ENCODE assay signal across 8 mouse cellular contexts in the genomic region with DNA sequence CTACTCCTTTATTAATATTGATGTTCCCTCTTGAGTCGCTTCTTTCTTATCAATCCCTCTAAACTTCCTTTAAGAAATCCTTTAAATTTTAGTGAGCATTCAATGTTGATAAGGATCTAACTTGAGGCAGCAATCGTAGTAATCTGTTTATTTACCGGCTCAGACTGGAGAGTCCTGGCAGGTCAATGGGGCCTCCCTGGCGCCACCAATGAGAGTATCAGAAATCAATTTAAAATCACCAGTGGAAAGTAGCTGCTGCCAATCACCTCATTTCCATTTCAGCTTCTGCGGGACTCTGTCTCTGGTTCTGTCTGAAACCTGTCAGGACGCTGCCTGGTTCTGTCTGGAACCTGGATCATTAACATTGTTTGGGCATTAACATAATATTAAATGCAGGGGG. TPM values are rescaled to one million over a fixed set of nuclear protein-coding genes. Genes with fewer than 3 reads are reported as not detected.
DNase-seq lines count a peak whose midpoint lies in the region; ATAC-seq lines count a peak whose summit lies in the region.

No protein-coding gene starts in this region.

- H3K9me3 ChIP-seq in heart, embryonic 14.5 days (ENCODE audit: control insufficient read depth, low read length) = no peaks in the 10 kb centered on the region
- no peaks in the 10 kb centered on the region for H3K9me3 ChIP-seq in embryonic facial prominence, embryonic 14.5 days (ENCODE audit: control insufficient read depth, low read length)
- H3K9me3 ChIP-seq in midbrain, embryonic 10.5 days (replicated peaks) = no peaks in the 10 kb centered on the region

- peak overlapping the region; percentile 58 to 74 for H3K4me3 ChIP-seq in heart, embryonic 14.5 days (ENCODE audit: control insufficient read depth in 1 of 2, insufficient read depth in 1 of 2, low read depth in 1 of 2, low read length in 2 of 2)
- peak overlapping the region; percentile 46 for H3K4me3 ChIP-seq in embryonic facial prominence, embryonic 14.5 days (ENCODE audit: low read depth, low read length)
- peak overlapping the region; percentile 56 for H3K4me3 ChIP-seq in midbrain, embryonic 10.5 days

- peak overlapping the region; percentile 88 to 91 for H3K27ac ChIP-seq in heart, embryonic 14.5 days (replicated peaks in 1 of 2; ENCODE audit: control insufficient read depth in 1 of 2, insufficient read depth in 1 of 2, low read depth in 2 of 2, low read length in 2 of 2)
- no peak overlapping the region for H3K27ac ChIP-seq in embryonic facial prominence, embryonic 14.5 days (replicated peaks; ENCODE audit: low read depth, low read length)
- no peak overlapping the region for H3K27ac ChIP-seq in midbrain, embryonic 10.5 days (replicated peaks)

- 7% methylated on average over 6 of the region's 6 CpGs for WGBS in heart, embryonic 14.5 days
- WGBS in embryonic facial prominence, embryonic 14.5 days = 23% methylated on average over 6 of the region's 6 CpGs
- WGBS in midbrain, embryonic 10.5 days = 29% methylated on average over 6 of the region's 6 CpGs

- no peak for ATAC-seq in heart, embryonic 14.5 days (ENCODE audit: insufficient number of reproducible peaks, insufficient read depth, low FRiP score, low read depth)
- no peak for ATAC-seq in embryonic facial prominence, embryonic 14.5 days (ENCODE audit: low read depth)

- intact Hi-C loops in heart, postnatal 36 days (cut with DNase I) = loop anchor here (5.0 kb wide), 3 partner anchors 49 to 291 kb away; no protein-coding TSS in a partner anchor

- H3K4me1 ChIP-seq in heart, embryonic 14.5 days (ENCODE audit: control insufficient read depth in 2 of 2, insufficient read depth in 2 of 2, low read length in 2 of 2) = peaks cover 7 to 13% of the 10 kb centered on the region in 2 experiments; a peak in 3 of 4 replicates
- H3K4me1 ChIP-seq in embryonic facial prominence, embryonic 14.5 days (ENCODE audit: control insufficient read depth, insufficient read depth, low read length) = no peaks in the 10 kb centered on the region; the same call in 1 of the 2 replicates
- peaks cover 23% of the 10 kb centered on the region for H3K4me1 ChIP-seq in midbrain, embryonic 10.5 days

- H3K9ac ChIP-seq in heart, embryonic 14.5 days (ENCODE audit: low read length) = peak overlapping the region; percentile 80
- peak overlapping the region; percentile 52; the same call in 1 of the 2 replicates for H3K9ac ChIP-seq in embryonic facial prominence, embryonic 14.5 days (ENCODE audit: low read depth, low read length)

- no peaks in the 10 kb centered on the region for H3K36me3 ChIP-seq in heart, embryonic 14.5 days (ENCODE audit: control insufficient read depth, insufficient read depth, low read length)
- H3K36me3 ChIP-seq in embryonic facial prominence, embryonic 14.5 days (ENCODE audit: control insufficient read depth, insufficient read depth, low read length) = no peaks in the 10 kb centered on the region
- H3K36me3 ChIP-seq in midbrain, embryonic 10.5 days = no peaks in the 10 kb centered on the region

- peak overlapping the region; percentile 82 for H3K4me2 ChIP-seq in heart, embryonic 14.5 days (ENCODE audit: low read length)
- peak overlapping the region; percentile 76 for H3K4me2 ChIP-seq in embryonic facial prominence, embryonic 14.5 days (ENCODE audit: low read depth, low read length)

- H3K27me3 ChIP-seq in heart, embryonic 14.5 days (ENCODE audit: control insufficient read depth, insufficient read depth, low read length) = no peaks in the 10 kb centered on the region
- no peaks in the 10 kb centered on the region for H3K27me3 ChIP-seq in embryonic facial prominence, embryonic 14.5 days (replicated peaks; ENCODE audit: control insufficient read depth, insufficient read depth, low read length)
- H3K27me3 ChIP-seq in midbrain, embryonic 10.5 days (ENCODE audit: low read depth, poor library complexity, severe bottlenecking) = no peaks in the 10 kb centered on the region

- no peak for DNase-seq in heart, postnatal 36 days
- no peak for DNase-seq in embryonic facial prominence, embryonic 14.5 days (ENCODE audit: low spot score)
- DNase-seq in kidney, adult 18-20 months = peak; percentile 47
- DNase-seq in midbrain, embryonic 10.5 days (ENCODE audit: low spot score) = peak; percentile 12
- no peak for DNase-seq in yolk sac, embryonic 10.5 days (ENCODE audit: low spot score)
- DNase-seq in right cerebral cortex, postnatal 25 days = no peak
- DNase-seq in adrenal gland, adult 2 months = no peak

RNA-seq across cellular contexts. Expression of gene Il15, which starts 1.5 kb away (rescaled TPM):
- polyA plus RNA-seq in heart, embryonic 14.5 days (2014; fragmentation: Nextera tagmentation; extraction: Ambion mirVana) = 23.0 and 26.8 TPM in 2 replicates
- total RNA-seq in heart, postnatal 36 days (2021) = 10 to 100 TPM; 35.8 to 41.1 TPM
- polyA plus RNA-seq in embryonic facial prominence, embryonic 14.5 days (2014; fragmentation: Nextera tagmentation; extraction: Ambion mirVana) = 3.6 and 4.4 TPM in 2 replicates
- polyA plus RNA-seq in midbrain, embryonic 10.5 days (2016; fragmentation: Nextera tagmentation; extraction: Ambion mirVana) = 1.9 and 2.5 TPM in 2 replicates
- total RNA-seq in adrenal gland, adult 2 months (2021) = 10 to 100 TPM in 1 of 2 experiments, 1 to 10 TPM in 1; 8.9 to 14.7 TPM
- polyA plus RNA-seq in adrenal gland, adult 2 months (2012; rRNA removed) = 6.3 and 9.4 TPM in 2 replicates

Comparison
In these comparisons a context has a peak if more than half of its experiments do, and no peak if none do; other contexts are left out.
1. H3K27ac ChIP-seq: peak in heart, embryonic 14.5 days (2 of 2); none in embryonic facial prominence, embryonic 14.5 days (single experiment) and midbrain, embryonic 10.5 days (single experiment).
2. DNase-seq: peak in kidney, adult 18-20 months (single experiment) and midbrain, embryonic 10.5 days (single experiment); none in heart, postnatal 36 days (0 of 2), embryonic facial prominence, embryonic 14.5 days (single experiment), yolk sac, embryonic 10.5 days (single experiment), right cerebral cortex, postnatal 25 days (single experiment) and adrenal gland, adult 2 months (single experiment).
3. Peak in every context shown above with its lines, with median percentiles within 50 percentile points of each other: H3K4me3 ChIP-seq.